Mouse (Mus musculus) cortical plate, adult 2 months (tissue): ENCODE measurements around the gene Vasn.

ENCODE experiments used
- CTCF ChIP-seq: fragments of 200-500 bp; IDR thresholded peaks from 2 replicates; pipeline ENCODE4 v1.5.1; 2011; ENCODE audit warnings: mild to moderate bottlenecking, control low read depth, low read length; ENCODE audit not compliant: insufficient read depth; ENCODE audit errors: extremely low read depth
- POLR2A ChIP-seq: fragments of 200-500 bp; IDR thresholded peaks from 2 replicates; pipeline ENCODE4 v1.6.1; 2011; ENCODE audit warnings: mild to moderate bottlenecking, low read length, control low read depth; ENCODE audit not compliant: insufficient read depth; ENCODE audit errors: extremely low read depth

DNA sequence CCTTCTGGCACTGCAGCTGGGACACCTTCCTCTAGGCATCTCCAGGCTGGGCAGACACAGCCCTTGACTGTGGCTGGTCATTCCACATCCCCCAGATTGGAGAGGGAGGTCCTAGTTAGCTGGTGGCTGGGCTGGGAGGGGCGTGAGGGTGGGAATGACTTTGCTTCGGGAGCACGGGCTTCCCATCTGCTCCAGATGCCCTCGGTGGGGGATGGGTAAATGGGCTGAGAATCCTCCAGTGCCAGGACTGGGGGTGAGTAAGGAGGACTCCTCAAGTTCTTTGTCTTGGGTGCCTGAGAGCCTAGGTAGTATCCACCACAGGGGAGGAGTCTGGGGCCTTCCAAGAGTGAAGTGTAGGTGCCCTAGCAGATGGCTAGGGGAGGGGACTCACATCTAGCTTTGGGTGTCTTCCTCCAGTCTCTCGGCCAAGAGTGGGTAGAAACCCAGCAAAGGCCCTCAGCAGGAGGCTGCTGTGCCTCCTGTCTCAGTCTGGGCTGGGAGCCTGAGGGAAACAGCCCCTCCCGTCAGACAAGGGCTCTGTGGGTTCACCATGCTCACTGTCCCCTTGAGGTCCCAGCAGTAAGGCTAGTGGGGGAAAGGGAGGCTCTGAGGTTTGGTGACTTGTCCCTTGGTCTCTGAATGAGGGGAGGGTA, 40.7 kb upstream of the Vasn start:
- TF ChIP-seq POLR2A (no peak), CTCF (no peak)
